Mouse (Mus musculus): ENCODE results near the gene Cwc25. TPM values are rescaled to one million over a fixed set of nuclear protein-coding genes. Genes with fewer than 3 reads are reported as not detected.

The Cwc25 gene
- polyA plus RNA-seq, 1 experiment = 6.3 TPM

DNA sequence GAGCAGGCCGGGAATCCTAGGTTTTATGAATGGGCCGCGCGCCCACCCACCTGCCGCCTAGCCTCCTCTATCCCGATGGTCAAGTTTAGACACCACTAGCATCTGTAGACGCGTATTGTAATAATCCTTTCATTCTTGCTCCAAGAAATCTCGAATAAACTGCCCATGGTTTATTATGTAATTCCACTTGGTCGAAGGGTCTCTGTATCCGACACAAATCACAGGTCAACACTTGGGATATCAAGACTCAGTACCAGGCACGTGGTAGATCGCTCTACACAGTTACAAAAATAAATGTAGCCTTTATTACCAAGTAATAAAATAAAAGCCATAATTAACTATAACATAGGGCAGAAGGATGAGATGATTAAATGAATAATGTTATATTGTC, 21.0 kb downstream of the Cwc25 start:
- H3K4me3 ChIP-seq (ENCODE audit: control insufficient read depth, low read depth, low read length) = peak overlapping the region; percentile 99
- H3K27me3 ChIP-seq (ENCODE audit: control insufficient read depth, insufficient read depth, low read length) = no peaks in the 10 kb centered on the region
- peak overlapping the region; percentile 60; the same call in 1 of the 2 replicates for H3K27ac ChIP-seq (ENCODE audit: control insufficient read depth, insufficient read depth, low read depth, low read length)
- peaks cover 2% of the 10 kb centered on the region for H3K36me3 ChIP-seq (ENCODE audit: control insufficient read depth, insufficient read depth, low read length)
- TF ChIP-seq CTCF (IDR thresholded peaks at IDR 0.05; ENCODE audit: control insufficient read depth, insufficient read depth, insufficient replicate concordance, low read depth, low read length) (no peak), POLR2A (IDR thresholded peaks at IDR 0.05; ENCODE audit: control insufficient read depth, low read depth, low read length) (no peak)
- H3K4me1 ChIP-seq (ENCODE audit: control insufficient read depth, insufficient read depth, low read length) = peaks cover 17% of the 10 kb centered on the region

DNA sequence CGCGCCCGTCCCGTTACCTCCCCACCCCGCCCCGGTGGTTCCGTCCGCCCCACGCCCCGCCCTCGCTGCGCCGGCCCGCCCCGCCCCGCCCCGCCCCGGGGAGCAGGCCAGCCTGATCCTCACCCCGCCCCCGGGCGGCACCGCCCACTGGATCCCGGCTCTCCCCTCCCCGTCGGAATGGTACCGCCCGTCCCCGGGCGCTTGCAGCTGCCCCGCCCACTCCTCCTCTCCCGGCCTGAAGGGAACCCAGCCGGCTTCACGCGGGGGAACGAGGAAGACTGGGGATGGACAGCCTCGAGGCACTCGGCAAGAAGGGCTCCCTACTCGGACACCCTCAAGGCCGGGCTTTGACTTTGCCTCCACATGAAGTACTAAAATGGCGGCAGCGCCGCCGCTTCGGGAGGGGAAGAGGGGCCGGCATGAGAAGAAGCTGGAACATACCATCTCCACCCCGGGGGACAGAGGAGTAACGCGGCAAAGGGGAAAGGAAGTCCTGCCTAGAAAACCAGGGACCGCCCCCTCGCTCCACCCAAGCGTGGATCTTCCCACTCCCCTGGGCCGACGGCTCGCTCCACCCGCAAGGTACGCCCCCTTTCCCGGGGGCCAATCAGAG, 21.5 kb downstream of the Cwc25 start:
- Histone ChIP-seq H3K27me3 (ENCODE audit: control insufficient read depth, insufficient read depth, low read length) (no peaks in the 10 kb centered on the region), H3K36me3 (ENCODE audit: control insufficient read depth, insufficient read depth, low read length) (no peaks in the 10 kb centered on the region; the same call in 1 of the 2 replicates), H3K4me3 (ENCODE audit: control insufficient read depth, low read depth, low read length) (peak overlapping the region; percentile 99), H3K4me1 (ENCODE audit: control insufficient read depth, insufficient read depth, low read length) (peaks cover 17% of the 10 kb centered on the region), H3K27ac (ENCODE audit: control insufficient read depth, insufficient read depth, low read depth, low read length) (peak overlapping the region; percentile 100)
- TF ChIP-seq CTCF (IDR thresholded peaks at IDR 0.05; ENCODE audit: control insufficient read depth, insufficient read depth, insufficient replicate concordance, low read depth, low read length) = no peak
- TF ChIP-seq POLR2A (IDR thresholded peaks at IDR 0.05; ENCODE audit: control insufficient read depth, low read depth, low read length) = peak; percentile 46; the same call in 1 of the 2 replicates

DNA sequence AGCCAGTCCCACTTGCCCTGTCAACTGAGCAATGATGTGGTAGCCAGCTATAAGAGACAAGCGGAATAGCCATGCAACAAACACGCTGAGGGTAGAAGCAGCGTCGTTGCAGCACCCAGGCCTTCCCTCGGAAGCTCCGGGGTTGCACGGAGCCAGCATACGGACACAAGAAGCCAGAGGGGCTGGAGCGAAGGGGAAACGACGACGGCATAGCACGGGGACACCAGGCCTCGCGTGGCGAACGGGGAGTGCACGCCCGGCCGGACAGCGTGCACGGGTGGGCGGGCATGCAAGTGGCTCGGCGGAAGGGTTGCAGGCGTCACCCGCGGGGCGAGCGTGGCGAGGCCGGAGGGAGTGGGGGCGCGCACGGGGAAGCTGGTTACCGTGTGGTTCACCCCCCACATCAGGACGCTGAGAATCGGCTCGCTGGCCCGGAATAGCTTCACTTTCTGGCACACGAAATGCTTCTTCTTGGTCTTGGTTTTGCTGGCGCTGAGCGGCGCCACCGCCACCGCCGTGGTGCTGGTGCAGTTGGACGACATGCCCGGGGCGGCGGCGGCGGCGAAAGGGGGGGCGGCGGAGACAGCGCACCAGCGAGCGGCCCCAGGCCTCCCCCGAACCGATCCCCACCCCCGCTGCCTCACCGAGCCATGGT, 22.2 kb downstream of the Cwc25 start, which contains the start of gene Pip4k2b:
Gene Pip4k2b, minus strand, starts transcription at position 642 of the 655 bp plus-strand sequence.
- H3K27me3 ChIP-seq (ENCODE audit: control insufficient read depth, insufficient read depth, low read length) = no peaks in the 10 kb centered on the region
- no peaks in the 10 kb centered on the region; the same call in 1 of the 2 replicates for H3K36me3 ChIP-seq (ENCODE audit: control insufficient read depth, insufficient read depth, low read length)
- H3K4me1 ChIP-seq (ENCODE audit: control insufficient read depth, insufficient read depth, low read length) = peaks cover 17% of the 10 kb centered on the region
- TF ChIP-seq CTCF (IDR thresholded peaks at IDR 0.05; ENCODE audit: control insufficient read depth, insufficient read depth, insufficient replicate concordance, low read depth, low read length) = no peak
- no peak for TF ChIP-seq POLR2A (IDR thresholded peaks at IDR 0.05; ENCODE audit: control insufficient read depth, low read depth, low read length)
- H3K4me3 ChIP-seq (ENCODE audit: control insufficient read depth, low read depth, low read length) = peak within 1 kb of the TSS; percentile 99
- peak within 1 kb of the TSS; percentile 100 for H3K27ac ChIP-seq (ENCODE audit: control insufficient read depth, insufficient read depth, low read depth, low read length)

GRCm38 (mm10) chr11:97743423-97743822, 22.9 kb downstream of the Cwc25 start:
- Histone ChIP-seq H3K27ac (ENCODE audit: control insufficient read depth, insufficient read depth, low read depth, low read length) (no peak overlapping the region), H3K4me1 (ENCODE audit: control insufficient read depth, insufficient read depth, low read length) (peaks cover 17% of the 10 kb centered on the region), H3K4me3 (ENCODE audit: control insufficient read depth, low read depth, low read length) (peak overlapping the region; percentile 81; the same call in 1 of the 2 replicates), H3K27me3 (ENCODE audit: control insufficient read depth, insufficient read depth, low read length) (no peaks in the 10 kb centered on the region), H3K36me3 (ENCODE audit: control insufficient read depth, insufficient read depth, low read length) (no peaks in the 10 kb centered on the region; the same call in 1 of the 2 replicates)
- TF ChIP-seq CTCF (IDR thresholded peaks at IDR 0.05; ENCODE audit: control insufficient read depth, insufficient read depth, insufficient replicate concordance, low read depth, low read length) = no peak
- TF ChIP-seq POLR2A (IDR thresholded peaks at IDR 0.05; ENCODE audit: control insufficient read depth, low read depth, low read length) = no peak

DNA sequence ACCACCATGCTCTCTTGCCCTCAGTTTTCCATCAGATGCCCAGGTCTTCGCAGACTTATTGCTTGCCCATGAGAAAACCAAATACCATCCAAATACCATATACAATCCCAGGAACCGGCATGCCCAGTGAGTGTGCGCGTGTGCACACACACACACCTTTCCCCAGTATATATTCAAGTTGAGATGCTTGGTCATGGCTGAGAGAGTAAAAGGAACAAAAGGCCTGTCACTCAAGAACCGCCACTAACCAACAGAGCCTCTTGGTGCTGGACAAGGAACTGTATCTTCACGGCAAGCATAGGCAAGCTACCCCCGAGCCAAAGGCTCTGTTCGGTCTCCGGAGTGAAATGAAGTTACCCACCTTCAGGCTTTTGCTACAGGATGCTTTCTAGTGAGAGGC, 23.8 kb downstream of the Cwc25 start:
- Histone ChIP-seq H3K4me3 (ENCODE audit: control insufficient read depth, low read depth, low read length) (no peak overlapping the region), H3K4me1 (ENCODE audit: control insufficient read depth, insufficient read depth, low read length) (peaks cover 17% of the 10 kb centered on the region), H3K27me3 (ENCODE audit: control insufficient read depth, insufficient read depth, low read length) (no peaks in the 10 kb centered on the region), H3K27ac (ENCODE audit: control insufficient read depth, insufficient read depth, low read depth, low read length) (no peak overlapping the region), H3K36me3 (ENCODE audit: control insufficient read depth, insufficient read depth, low read length) (no peaks in the 10 kb centered on the region; the same call in 1 of the 2 replicates)
- no peak for TF ChIP-seq CTCF (IDR thresholded peaks at IDR 0.05; ENCODE audit: control insufficient read depth, insufficient read depth, insufficient replicate concordance, low read depth, low read length)
- TF ChIP-seq POLR2A (IDR thresholded peaks at IDR 0.05; ENCODE audit: control insufficient read depth, low read depth, low read length) = no peak

DNA sequence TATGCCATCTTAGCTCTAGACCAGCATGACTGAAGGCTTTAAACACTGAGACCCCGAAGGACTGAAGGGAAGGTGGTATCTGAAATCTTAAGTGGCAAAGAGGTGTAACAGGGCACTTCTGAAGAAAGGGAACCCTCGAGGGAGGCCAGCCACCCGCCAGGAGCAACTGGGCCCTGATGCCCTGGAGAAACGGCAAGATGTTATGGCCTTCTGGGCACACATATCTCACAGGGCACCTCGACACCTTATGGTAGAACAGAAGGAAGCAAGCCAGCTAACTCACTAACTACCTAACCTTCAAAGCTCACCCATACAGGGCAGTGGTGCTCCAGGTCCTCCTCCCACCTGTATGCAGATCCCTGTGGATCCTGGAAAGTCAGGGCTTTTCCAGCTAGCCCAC, 24.2 kb downstream of the Cwc25 start:
- H3K4me1 ChIP-seq (ENCODE audit: control insufficient read depth, insufficient read depth, low read length) = peaks cover 17% of the 10 kb centered on the region
- no peaks in the 10 kb centered on the region for H3K27me3 ChIP-seq (ENCODE audit: control insufficient read depth, insufficient read depth, low read length)
- TF ChIP-seq CTCF (IDR thresholded peaks at IDR 0.05; ENCODE audit: control insufficient read depth, insufficient read depth, insufficient replicate concordance, low read depth, low read length) (no peak), POLR2A (IDR thresholded peaks at IDR 0.05; ENCODE audit: control insufficient read depth, low read depth, low read length) (no peak)
- H3K27ac ChIP-seq (ENCODE audit: control insufficient read depth, insufficient read depth, low read depth, low read length) = no peak overlapping the region
- H3K4me3 ChIP-seq (ENCODE audit: control insufficient read depth, low read depth, low read length) = no peak overlapping the region
- H3K36me3 ChIP-seq (ENCODE audit: control insufficient read depth, insufficient read depth, low read length) = no peaks in the 10 kb centered on the region; the same call in 1 of the 2 replicates

- no peaks in the 10 kb centered on the region for H3K27me3 ChIP-seq (ENCODE audit: control insufficient read depth, insufficient read depth, low read length)
- H3K27ac ChIP-seq (ENCODE audit: control insufficient read depth, insufficient read depth, low read depth, low read length) = no peak overlapping the region
- TF ChIP-seq POLR2A (IDR thresholded peaks at IDR 0.05; ENCODE audit: control insufficient read depth, low read depth, low read length) (no peak), CTCF (IDR thresholded peaks at IDR 0.05; ENCODE audit: control insufficient read depth, insufficient read depth, insufficient replicate concordance, low read depth, low read length) (no peak)
- peaks cover 12% of the 10 kb centered on the region for H3K4me1 ChIP-seq (ENCODE audit: control insufficient read depth, insufficient read depth, low read length)
- H3K4me3 ChIP-seq (ENCODE audit: control insufficient read depth, low read depth, low read length) = no peak overlapping the region
- no peaks in the 10 kb centered on the region for H3K36me3 ChIP-seq (ENCODE audit: control insufficient read depth, insufficient read depth, low read length)
Observed at GRCm38 (mm10) chr11:97740190-97740589, 26.2 kb downstream of the Cwc25 start.

Measured in testis, adult 2 months (tissue).